Mouse (Mus musculus) CH12.LX (cell line): ENCODE data around the gene Cdh4.

ENCODE experiments used
- CTCF ChIP-seq, 2 experiments: IDR thresholded peaks in 1 of 2; conservative IDR thresholded peaks in 1 of 2; 2 replicates each; pipeline ENCODE4 v1.5.1; 2011 to 2012; ENCODE audit warnings: low read depth in 2 of 2, low read length in 2 of 2, improper control_type of control experiment in 1 of 2, inconsistent platforms in 1 of 2, mild to moderate bottlenecking in 1 of 2, moderate library complexity in 1 of 2
- E2F4 ChIP-seq: IDR thresholded peaks from 2 replicates; pipeline ENCODE4 v1.6.1; 2011; ENCODE audit warnings: low read depth, low read length, improper control_type of control experiment; ENCODE audit not compliant: insufficient replicate concordance
- EP300 ChIP-seq: IDR thresholded peaks from 2 replicates; pipeline ENCODE4 v1.6.1; 2011; ENCODE audit warnings: low read length, improper control_type of control experiment
- IRF4 ChIP-seq: IDR thresholded peaks from 2 replicates; pipeline ENCODE4 v1.6.1; 2014; ENCODE audit warnings: low read depth, mild to moderate bottlenecking, inconsistent platforms, low read length, improper control_type of control experiment
- MAX ChIP-seq: IDR thresholded peaks from 2 replicates; pipeline ENCODE4 v1.6.1; 2011; ENCODE audit warnings: low read length, improper control_type of control experiment
- SIN3A ChIP-seq: IDR thresholded peaks from 2 replicates; pipeline ENCODE4 v1.6.1; 2012; ENCODE audit warnings: low read length, improper control_type of control experiment, inconsistent platforms
- TCF12 ChIP-seq: IDR thresholded peaks from 2 replicates; pipeline ENCODE4 v1.6.1; 2014; ENCODE audit warnings: low read depth, mild to moderate bottlenecking, inconsistent platforms, low read length, improper control_type of control experiment

DNA sequence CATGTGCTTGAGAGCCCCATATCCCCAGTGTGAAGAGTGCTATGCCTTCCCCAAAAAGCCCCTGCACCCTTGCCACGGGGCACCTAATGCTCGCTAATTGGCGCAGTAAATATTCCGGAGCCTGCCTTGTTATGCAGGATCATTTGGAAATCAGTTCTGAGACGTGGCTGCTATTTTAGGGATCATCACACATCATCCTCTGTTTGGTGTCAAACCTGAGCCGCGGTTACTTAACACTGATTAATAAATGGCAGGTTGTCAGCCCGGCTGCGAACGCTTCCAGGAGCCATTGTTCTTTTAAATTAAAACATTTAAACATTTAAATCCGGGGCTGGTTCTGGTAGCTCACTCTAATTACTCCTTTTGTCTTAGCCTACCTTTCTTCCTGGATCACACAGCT lies 136.6 kb downstream of the Cdh4 start:
- no peak for TF ChIP-seq E2F4
- no peak for TF ChIP-seq SIN3A
- no peak for TF ChIP-seq IRF4
- TF ChIP-seq TCF12, result no peak
- TF ChIP-seq MAX, result no peak
- no peak for TF ChIP-seq CTCF (conservative IDR thresholded peaks at IDR 0.05 in 1 of 2, IDR thresholded peaks at IDR 0.05 in 1 of 2; ENCODE audit: low read depth in 2 of 2, low read length in 2 of 2)
- no peak for TF ChIP-seq EP300
